Mouse (Mus musculus) inflammation-experienced regulatory T-cells, adult 6 months (primary cell): ENCODE results near the gene Gm12216. TPM values are rescaled to one million over a fixed set of nuclear protein-coding genes. Genes with fewer than 3 reads are reported as not detected.
"Not testable (repeated sequence)": the region's sequence is repeated elsewhere in the genome, so short reads cannot be mapped to it uniquely, and the experiment has no call there.

Experiments used
- ATAC-seq: one replicate; pipeline ENCODE4 v1.8.0; 2017
- polyA plus RNA-seq, 3 experiments: library from polyadenylated mRNA; unstranded; fragments of 100-300 nt; shearing (Covaris generic); gene quantifications; one replicate each; pipeline ENCODE4 v1.2.1; 2017

Gm12216 gene
- polyA plus RNA-seq, 3 experiments from 2014 or later, result 19.8 to 38.0 (median 32.6) TPM

DNA sequence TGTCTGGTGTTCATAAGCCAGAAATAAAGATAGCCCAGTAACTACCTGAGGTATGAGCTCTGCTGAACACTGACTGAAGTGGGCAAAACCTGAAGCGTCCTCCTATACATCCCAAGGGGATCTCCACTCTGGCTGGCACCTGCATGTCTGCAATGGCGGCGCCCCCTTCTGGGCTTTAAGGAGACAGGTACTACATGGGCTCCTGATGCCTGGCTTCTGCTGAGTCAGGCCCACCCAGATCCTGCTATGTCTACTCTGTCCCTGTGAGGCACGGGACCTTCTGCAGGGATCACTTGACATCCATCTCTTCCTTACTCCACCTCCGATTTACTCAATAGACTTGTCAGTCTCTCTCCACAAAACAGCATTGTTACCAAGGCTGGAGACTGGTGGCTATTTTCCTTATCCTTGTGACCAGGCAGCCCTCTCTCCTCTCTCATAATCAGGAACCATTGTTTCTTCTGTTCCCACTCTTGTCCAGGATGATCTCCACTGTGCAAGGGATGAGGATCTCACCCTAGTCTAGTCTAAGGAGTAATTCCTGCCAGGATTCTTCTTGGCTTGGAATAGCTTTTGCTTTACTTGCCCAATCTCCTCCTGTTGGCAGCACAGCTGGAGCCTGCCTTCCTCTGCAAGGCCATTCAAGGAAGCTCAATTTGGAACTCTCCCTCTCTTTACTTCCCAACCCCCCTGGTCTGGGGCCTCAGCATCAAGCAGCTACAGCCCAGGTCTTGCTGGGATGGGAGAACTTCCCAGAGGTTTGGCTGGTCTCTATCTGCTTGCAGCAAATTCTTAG lies 15.1 kb upstream of the Gm12216 start:
- ATAC-seq, result not testable (repeated sequence)

DNA sequence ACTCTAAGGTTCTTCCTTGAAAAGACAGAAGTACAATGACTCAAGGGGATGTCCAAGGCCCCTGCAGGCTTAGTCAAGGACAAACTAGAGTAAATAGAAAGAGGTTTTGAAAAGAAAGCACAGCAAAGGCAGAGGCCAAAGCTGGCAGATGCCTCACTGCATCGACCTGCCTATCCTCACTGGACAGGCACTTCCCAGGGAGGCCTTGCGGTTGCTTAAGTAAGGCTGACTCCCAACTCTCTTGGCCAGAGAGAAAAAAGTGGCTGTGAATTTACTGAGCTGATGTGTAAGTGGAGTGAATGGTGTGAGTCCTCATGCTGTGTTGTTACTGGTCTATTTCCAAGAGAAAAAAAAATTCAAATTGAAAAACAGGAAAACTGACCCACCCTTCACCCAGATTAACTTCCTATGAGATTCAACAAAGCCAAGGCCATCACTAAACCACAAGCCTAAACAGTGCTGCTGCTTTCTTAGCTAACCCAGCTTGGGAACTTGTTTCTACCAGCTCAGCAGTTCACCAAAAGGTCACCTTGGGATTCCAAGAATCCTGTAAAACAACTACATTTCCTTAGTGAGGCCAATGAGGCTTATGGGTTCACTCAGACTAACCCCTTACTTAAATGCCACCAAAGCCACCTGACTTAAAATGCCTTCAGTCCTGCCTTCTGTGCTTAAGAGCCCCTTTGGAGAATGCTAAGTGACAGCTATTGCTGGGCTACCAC lies 12.9 kb upstream of the Gm12216 start:
- ATAC-seq, result no peak

DNA sequence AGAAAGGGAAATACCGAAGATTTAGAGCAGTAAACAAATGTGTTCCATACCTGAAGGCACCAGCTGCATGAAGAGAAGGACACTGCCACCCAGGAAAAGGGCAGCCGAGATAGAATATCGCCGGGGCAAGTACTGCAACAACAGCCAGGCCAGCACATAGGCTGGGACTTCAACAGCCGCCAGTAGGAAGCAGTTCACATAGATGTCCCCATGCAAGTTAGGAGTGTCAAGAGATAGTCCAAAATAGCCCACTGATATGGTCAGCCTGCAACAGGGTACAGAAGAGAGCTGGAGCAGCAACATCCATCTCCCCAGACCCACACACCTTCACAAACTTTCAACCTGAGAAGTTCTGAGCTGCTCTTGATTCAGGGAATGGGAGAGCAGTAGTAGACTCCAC lies 10.1 kb upstream of the Gm12216 start:
- ATAC-seq, result no peak

DNA sequence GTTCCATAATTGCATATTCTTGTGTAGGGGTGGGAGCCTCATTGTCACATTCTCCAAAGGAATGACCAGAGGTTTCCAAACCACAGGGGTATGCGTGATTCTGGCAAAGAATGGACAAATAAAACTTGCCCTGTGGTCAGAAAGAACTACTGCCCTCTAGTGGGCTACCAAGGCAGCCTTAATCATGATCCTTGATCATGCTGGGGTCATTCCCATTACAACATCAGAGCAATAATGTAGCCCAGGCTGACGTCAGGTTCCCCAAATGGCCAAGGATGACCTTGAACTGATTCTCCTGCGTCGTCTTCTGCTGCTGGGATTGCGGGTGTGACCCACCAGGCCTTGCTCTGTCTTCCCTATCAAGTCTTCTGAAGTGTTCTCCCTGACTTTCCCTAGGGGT lies 9.3 kb upstream of the Gm12216 start:
- not testable (repeated sequence) for ATAC-seq

DNA sequence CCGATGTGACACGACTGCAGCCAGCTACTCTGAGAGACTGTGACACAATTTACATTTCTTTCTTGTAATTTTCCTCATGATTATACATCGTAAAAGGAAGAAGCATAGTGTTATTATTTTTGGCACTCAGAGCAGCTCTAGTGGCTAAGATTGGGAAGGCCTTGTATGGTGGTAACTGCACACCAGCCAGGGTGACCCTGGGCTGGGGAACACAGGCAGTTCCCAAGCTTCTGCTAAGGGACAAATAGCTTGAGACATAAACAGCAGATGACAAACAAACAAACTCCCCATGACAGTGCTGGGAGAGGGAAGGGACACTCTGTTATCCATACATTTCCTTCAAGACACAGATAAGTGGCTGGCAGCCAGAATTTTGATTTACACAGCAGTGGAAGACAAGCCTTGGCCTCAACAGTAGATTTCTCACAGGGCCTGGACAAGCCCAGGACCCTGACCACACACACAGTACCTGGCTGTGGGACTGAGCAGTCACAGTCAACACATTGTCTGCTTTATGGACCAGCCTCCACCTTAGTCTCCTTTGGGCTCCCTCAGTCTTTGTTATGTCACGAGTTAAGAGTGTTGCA lies 5.8 kb upstream of the Gm12216 start:
- ATAC-seq, result not testable (repeated sequence)

DNA sequence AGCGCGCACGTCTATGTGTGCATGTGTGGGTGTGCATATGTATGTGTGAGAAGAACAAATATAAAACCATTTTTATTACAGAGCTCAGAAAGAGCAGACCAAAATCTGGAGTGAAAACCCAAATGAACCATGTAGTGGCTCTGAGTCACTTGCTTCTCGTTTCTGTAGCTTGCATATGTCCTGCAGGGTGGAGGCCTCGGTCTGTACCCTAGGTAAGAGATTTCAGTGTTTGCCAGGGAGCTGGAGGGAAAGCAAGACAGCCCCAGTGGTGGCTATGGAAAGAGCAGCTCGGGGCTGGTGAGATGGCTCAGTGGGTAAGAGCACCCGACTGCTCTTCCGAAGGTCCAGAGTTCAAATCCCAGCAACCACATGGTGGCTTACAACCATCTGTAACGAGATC lies 1.9 kb upstream of the Gm12216 start:
- not testable (repeated sequence) for ATAC-seq

DNA sequence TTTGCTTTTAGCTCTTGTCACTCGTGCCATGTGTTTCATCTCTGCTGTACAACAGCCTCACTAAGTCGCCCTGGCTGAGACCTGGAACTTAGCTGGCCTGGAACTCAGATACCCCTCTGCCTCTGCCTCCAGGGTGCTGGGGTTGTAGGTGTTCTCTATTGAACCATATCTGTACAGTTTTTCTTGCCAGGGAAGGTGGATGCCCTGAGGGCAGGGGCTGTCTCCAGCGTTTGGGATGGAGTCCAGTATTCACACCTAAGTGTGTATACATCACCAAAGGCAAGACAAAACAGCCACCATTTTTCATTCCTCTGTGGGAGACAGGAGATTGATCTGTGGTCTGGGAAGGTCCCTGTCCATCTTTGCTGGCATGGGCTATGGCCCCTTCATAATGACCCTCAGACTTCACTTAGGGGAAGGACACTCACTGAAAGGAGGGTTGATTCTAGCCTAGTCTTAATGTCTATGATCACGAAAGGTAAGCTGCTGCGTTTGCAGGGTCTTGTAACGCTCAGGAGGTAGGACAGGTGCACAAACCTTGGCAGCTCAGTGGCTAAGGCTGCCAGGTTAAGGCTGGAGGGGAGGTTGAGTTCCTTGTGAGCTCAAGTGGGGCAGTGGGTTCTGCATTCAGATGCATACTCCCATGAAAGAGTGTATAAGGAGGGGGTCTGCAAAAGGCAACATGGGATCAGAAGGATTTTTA lies 847 bp downstream of the Gm12216 start:
- ATAC-seq, result peak; percentile 8

DNA sequence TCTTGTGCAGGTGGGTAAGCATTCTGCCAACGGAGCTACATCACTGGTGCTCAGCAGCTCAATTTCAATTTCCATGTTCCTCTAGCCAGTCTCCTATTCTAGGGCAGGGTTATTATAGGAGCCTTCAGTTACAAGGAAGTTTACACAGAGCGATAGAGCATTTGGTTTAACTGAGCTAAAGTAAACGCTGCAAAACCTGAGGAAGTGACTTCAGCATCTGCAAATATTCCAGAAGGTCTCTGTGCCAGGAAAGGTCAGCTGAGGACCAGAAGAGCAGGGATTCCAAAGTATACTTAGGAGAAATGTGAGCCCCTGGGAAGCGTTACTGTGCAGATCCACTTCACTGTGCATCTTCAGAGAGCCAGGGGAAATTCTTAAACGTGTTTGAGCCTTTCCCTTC lies 5.4 kb downstream of the Gm12216 start:
- no peak for ATAC-seq

DNA sequence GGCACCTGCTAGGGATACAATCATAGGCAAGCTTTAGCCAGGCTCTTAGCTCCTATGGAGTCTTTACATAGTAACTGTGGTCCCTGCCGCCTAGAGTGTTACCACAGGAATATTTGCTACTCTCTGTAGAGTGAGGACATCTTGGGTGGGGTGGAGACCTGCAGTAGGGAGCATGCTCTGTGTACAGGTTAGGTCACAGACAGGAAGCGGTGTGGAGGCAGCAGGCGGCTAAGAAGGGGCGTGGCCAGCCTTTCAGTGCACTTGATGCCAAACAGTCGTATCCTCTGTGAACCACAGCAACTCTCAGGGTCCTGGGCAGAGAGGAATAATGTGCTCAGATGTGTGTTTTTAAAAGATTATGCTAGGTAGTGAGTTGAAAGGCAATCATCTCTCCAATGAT lies 7.3 kb downstream of the Gm12216 start:
- ATAC-seq, result peak; percentile 99

DNA sequence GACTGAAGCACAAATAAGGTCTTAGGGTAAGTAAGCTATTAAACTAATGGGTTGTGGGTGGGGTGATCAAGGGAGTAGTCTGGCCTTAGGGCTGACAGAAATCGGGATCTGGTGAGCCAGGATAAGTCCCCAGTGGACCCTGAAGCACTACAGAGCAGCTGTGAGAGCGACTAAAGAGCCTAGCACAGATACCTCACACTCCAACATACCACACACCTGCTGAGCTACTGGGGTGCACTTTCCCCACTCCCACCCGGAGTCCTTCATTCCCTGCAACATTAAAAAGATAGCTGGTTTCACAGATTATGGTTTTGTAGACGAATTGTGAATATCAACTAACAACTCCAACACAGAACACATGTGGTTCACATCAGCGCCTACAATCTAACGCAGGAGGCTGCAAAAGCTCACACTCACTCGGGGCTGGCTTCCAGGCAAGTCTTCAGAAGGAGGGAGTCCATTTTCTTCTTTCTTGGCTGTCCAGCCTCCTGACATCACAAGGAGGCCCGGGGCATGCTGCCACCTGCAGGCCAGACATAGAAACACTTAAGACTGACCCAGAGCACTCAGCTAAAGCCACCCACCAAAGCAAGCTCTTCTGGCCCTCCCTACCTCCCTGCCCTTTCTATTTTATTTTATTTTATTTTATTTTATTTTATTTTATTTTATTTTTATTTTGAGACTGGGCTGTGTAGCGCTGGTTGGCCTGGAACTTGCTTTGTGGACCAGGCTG lies 9.3 kb downstream of the Gm12216 start:
- ATAC-seq, result no peak

DNA sequence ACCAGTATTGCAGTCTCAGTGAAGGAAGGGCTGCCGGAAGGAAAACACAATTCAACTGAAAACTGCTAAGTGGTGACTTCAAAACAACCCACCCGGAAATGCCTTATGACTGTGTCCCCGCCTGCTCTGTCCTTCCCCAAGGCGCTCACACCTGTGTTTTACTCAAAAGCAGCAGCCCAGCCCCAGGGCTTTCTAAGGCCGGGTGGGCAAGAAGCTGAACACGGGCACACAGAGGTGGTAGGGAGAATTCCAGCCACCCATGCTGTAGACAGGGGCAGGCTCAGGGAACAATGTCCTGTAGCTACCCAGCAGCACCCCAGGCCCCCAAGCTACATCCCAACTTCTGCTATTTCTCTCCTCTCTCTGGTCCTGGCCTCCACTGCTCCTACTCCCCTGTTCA lies 13.4 kb downstream of the Gm12216 start:
- ATAC-seq, result peak; percentile 92

DNA sequence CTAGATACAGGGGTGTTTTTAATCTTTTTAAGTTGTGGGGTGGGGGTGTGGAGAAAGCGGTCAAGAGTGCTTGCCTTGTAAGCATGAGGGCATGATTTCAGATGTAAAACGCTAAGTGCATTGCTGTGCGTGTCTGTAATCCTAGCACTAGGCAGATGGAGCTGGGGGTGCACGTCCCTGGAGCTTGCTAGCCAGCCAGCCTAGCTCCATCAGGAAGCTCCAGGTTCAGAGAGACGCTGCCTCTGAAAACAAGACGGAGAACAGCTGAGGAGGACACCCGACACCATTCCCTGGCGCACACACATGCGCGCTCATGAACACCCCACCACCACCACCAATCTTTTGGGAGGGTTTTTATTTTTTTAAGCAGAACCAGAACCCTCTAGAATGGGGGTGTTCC lies 15.9 kb downstream of the Gm12216 start:
- no peak for ATAC-seq

DNA sequence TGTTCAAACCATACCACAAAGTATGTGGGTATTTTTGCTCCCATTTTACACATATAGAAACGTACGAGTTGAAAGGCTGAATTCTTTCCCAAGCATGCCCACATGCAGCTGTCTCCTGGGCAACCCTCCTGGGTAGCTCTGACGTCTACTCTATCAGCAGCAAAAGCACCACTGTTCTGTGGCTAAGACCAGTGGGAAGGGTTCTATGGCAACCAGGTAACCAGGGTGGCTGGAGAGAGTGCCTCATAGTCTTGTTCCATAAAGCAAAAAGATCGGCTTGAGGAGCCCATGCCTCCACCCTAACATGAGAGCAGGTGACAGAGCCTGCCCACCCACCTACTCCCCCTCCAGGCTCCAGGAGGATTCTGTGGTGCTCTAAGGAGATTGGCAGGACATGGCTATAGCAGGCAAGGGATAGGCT lies 16.9 kb downstream of the Gm12216 start:
- ATAC-seq, result no peak

DNA sequence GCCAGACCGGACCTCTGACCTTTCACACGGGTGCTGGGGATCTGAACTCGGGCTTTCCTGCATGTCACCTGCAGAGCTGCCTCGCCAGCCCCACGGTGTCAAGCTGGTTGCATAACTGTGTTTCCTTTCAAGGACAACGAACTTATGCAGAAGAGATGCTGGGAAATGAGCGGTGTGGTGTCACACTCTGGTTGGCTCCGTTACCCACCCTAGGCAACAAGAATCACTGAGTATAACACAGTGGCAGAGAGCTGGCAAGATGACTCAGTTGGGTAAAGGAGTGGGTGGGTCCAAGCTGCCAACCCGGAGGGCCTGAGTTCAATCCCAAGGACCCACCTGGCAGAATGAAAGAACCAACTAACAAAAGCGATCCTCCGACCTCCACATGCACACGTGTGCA lies 17.5 kb downstream of the Gm12216 start:
- no peak for ATAC-seq

DNA sequence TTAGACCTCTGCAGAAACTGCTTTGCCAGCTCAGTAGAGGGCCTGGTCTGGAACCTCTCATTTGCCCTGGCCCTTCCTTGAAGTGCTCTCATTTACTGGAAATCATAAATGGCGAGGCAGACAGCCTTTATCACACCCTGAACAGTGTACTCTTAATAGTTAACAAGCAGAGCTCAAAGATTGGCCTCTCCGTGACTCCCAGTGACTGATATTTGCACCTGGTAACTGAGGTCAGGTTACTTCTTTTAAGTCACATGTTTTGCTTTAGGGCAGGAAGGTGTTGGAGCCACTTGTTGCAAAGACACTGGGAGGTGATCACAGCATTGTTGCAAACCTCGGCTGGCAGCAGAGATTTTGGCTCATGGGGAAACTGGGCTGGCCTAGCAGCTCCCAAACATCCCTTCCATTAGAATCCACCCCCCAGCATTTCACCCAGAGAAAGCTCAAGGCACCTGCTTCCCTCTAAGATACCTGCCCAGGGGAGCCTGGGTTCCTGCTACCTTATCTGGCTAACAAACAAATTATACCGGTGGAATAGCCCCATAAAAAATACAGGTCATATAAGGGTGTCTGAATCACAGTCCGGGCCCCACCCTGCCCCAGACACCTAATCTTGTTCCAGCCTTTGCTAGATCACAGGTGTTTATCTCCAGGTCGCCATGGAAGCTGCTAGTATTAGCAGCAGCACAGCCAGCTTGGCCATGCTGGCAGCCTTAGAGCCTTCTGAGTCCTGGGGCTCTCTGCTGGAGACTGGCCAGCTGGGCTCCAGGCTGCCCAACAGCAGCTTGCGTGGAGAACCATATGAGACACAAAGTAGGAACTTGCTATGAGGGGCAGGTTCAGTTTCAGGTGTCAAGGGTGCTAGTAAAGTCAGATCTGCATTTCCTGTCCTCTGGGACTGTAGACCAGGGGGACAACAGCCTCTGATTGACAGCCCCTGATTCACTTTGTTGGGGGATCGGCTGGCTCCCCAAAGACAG lies 19.1 kb downstream of the Gm12216 start:
- ATAC-seq, result no peak

DNA sequence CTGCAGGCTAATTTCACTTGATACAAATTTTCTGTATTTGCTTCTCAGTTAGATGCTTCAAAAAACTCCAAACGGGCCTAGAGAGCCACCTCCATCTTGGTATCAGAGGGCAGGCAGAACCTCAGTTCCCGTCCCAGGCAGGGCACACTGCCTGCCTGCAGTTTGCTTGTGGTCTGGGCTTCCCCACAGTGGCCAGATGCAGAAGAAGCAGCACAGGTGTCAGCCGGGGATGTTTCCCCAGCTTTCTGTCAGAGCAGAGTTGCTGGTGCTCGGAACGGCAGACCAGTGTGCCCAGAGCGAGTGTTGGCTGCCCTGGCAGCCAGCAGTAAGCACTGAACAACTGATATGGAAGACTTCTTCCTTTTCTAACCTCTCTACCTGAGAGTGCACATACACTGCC lies 19.9 kb downstream of the Gm12216 start:
- ATAC-seq, result peak; percentile 59

DNA sequence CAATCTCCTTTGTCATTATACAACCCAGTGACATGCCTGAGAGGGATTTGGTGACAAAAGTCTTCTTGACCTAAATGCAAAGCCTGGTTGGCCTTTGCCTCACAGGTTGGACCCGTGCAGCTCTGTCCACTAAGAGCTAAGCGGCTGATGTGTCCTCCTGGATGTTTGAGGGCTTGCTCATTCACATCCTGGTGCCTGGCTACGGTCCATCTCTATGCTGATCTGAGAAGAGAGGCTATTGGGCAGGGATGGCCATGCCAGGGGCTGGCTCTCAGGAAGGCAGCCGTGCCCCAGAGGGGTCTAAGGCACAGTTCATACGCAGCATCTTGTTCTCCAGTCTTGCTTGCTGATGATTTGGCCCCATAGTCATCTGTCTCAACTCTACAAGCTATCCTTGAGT lies 21.3 kb downstream of the Gm12216 start:
- no peak for ATAC-seq

DNA sequence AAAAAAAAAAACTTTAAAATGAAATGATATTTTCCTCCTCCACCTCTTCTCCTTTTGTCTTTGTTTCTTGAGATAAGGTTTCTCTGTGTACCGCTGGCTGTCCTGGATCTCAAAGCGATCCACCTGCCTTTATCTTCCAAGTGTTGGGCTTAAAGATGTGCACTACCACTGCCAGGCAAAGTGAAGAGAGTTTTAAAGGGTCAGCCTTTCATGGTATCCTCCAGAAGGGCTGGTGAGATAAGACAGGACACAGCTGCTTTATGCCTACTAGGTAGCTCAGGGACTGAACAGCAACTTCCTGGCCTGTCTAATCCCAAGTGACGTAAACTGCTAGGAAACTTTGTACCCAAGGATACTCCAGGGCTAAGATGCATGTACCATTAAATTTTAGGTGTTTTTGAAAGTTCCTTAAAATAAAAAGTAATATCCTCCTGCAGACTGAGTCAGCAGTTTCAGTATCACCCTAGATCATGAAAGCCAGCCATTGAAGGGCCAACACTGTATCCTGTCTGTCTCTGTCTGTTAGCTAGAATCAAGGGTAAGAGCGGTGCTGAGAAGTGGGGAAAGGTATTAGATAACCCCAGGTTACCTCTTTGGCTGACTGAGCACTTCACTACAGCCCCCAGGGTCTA lies 23.6 kb downstream of the Gm12216 start:
- ATAC-seq, result peak; percentile 35

DNA sequence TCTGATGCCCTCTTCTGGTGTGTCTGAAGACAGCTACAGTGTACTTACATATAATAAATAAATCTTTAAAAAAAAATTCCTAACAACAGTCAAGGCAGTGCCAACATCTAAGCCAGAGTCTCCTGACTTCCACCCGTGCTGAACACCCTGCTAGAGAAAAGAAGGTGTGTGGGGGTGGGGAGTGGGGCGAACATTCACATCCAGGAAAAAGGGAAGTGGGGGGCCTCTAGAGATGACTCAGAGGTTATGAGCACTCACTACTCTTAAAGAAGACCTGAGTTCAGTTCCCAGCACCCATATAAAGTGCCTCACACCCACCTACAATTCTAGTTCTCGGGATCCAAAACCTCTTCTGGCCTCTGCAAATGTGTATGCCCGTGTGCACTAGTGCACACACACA lies 33.6 kb downstream of the Gm12216 start:
- no peak for ATAC-seq

DNA sequence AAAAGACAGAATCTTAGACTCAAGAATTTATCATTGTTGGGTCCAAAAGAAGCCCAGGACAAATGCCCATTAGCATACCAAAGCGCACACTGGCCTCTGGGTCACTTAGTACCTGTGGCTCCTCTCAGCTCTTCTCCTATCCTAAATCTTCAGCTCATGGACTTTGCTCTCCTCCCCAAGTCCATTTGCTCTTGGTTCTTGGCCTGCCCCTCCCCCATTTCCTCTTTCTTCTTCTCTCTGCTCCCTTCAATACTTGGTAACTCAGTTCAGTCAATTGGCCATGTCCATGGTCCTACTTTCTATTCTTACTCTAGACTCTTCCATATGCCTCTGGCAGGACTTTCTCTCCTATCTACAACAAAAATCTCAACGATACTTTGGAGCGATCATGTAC lies 37.1 kb downstream of the Gm12216 start:
- no peak for ATAC-seq
